Mouse (Mus musculus): ENCODE measurements around the gene Dnmt3b. TPM values are rescaled to one million over a fixed set of nuclear protein-coding genes. Genes with fewer than 3 reads are reported as not detected.
A peak's percentile ranks its signal among the peaks of the same experiment; 100 is the strongest.

Dnmt3b gene
- 6.6 and 7.4 TPM in 2 replicates for polyA plus RNA-seq (2016; fragmentation: Nextera tagmentation; extraction: Ambion mirVana)

- peak; percentile 75 for ATAC-seq (ENCODE audit: low FRiP score, low read depth)
- under 1% methylated on average over 88 of the region's 93 CpGs for WGBS
- Histone ChIP-seq H3K4me1 (peaks cover 17% of the 10 kb centered on the region), H3K9me3 (no peaks in the 10 kb centered on the region), H3K4me2 (replicated peaks) (peak within 1 kb of the TSS; percentile 85), H3K27ac (0 out of 2 replicates have a peak within 1 kb of the TSS, but pooled peaks have one; percentile 12), H3K27me3 (replicated peaks) (peaks cover 14% of the 10 kb centered on the region), H3K4me3 (peak within 1 kb of the TSS; percentile 82), H3K9ac (peak within 1 kb of the TSS; percentile 89), H3K36me3 (no peaks in the 10 kb centered on the region)
These were observed at the start of gene Dnmt3b for GRCm38 (mm10) chr2:153649298-153650013. Gene Dnmt3b (plus strand): TSS chr2:153649450.

DNA sequence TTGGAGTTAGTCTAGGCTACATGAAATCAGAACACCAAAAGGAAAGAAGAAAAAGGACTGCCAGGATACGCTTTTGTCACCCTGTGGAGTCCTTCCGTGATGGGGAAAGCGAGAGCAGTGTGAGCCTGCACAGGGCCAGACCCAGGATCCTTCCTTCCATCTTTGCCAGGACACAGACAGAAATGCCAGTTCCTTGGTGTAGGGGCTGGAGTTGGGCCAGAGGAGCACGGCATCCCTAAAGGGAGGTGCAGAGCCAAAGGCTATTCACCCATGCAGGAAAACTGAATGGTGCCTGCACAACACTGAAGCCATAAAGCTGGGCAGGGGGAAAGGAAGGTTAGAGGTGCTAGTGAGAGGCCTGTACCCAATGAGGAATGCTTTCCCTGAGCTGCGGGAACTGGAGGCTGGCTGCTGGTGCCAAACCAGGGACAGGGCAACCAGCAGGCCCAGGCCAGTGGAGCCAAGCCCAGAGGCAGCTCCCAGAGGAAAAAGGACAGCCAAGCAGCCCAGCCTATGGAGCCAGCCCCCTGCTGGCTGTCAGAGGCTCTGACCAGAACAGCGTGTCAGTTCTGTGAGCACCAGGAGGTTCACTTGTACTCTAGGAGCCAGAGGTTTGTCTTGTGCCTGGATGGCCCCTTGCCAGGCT is 49.1 kb upstream of the Dnmt3b start:
- ATAC-seq (ENCODE audit: low FRiP score, low read depth): peak; percentile 52; the same call in 1 of the 2 replicates
- Histone ChIP-seq H3K4me1 (peaks cover 18% of the 10 kb centered on the region), H3K27ac (no peak overlapping the region), H3K4me3 (no peak overlapping the region), H3K9ac (no peak overlapping the region), H3K4me2 (replicated peaks) (no peak overlapping the region), H3K27me3 (replicated peaks) (no peaks in the 10 kb centered on the region), H3K36me3 (no peaks in the 10 kb centered on the region), H3K9me3 (no peaks in the 10 kb centered on the region)
- 55% methylated on average over 6 of the region's 6 CpGs for WGBS

GRCm38 (mm10) chr2:153600667-153601648 is 48.3 kb upstream of the Dnmt3b start:
- Histone ChIP-seq H3K4me1 (peaks cover 18% of the 10 kb centered on the region), H3K4me3 (no peak overlapping the region), H3K9me3 (no peaks in the 10 kb centered on the region), H3K27me3 (replicated peaks) (no peaks in the 10 kb centered on the region), H3K36me3 (no peaks in the 10 kb centered on the region), H3K9ac (no peak overlapping the region), H3K27ac (no peak overlapping the region), H3K4me2 (replicated peaks) (no peak overlapping the region)
- peak; percentile 31; the same call in 1 of the 2 replicates for ATAC-seq (ENCODE audit: low FRiP score, low read depth)
- 52% methylated on average over 16 of the region's 16 CpGs for WGBS

DNA sequence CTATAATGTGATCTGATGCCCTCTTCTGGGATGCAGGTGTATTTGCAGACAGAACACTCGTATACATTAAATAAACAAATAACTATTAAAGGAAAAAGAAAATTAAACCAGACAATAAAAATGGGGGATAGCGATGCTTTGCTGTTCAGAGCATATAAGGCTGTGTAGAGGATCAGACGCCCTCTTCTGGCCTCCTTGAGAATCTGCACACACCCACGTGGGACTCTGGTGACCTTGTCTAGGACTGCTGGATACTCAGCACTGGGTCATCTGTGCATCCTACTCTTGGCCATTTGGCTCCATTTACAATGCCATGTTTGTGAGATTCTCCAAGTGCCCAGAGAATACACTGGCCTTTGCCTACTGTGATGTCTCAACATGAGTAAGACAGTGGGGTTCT is 45.5 kb upstream of the Dnmt3b start:
- no peak overlapping the region for H3K4me2 ChIP-seq (replicated peaks)
- no peaks in the 10 kb centered on the region for H3K9me3 ChIP-seq
- H3K36me3 ChIP-seq: no peaks in the 10 kb centered on the region
- ATAC-seq (ENCODE audit: low FRiP score, low read depth): no peak
- H3K4me1 ChIP-seq: peaks cover 12% of the 10 kb centered on the region; the same call in 1 of the 2 replicates
- H3K4me3 ChIP-seq: no peak overlapping the region
- WGBS: 41% methylated on average over 4 of the region's 4 CpGs
- no peak overlapping the region for H3K27ac ChIP-seq
- no peaks in the 10 kb centered on the region for H3K27me3 ChIP-seq (replicated peaks)
- no peak overlapping the region for H3K9ac ChIP-seq

DNA sequence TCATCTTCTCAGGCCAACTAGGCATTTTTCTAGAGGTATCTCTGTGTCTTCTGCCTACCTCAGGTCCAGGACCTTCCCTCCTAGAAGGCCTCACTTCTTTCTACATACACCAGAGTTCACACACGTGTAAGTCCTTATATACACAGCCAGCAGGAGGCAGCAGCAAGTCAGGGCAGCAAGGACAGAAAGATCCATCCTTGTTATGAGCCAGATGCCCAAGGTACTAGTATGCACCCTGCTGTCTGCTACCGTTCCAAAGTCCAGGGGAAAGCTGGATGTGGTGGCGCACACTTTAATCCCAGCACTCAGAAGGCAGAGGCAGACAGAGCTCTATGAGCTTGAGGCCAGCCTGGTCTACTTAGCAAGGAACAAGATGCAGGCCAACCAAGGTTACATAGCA is 42.8 kb upstream of the Dnmt3b start:
- Histone ChIP-seq H3K27ac (no peak overlapping the region), H3K4me2 (replicated peaks) (no peak overlapping the region), H3K36me3 (no peaks in the 10 kb centered on the region), H3K4me3 (no peak overlapping the region), H3K27me3 (replicated peaks) (no peaks in the 10 kb centered on the region), H3K9ac (no peak overlapping the region), H3K4me1 (peaks cover 7% of the 10 kb centered on the region), H3K9me3 (no peaks in the 10 kb centered on the region)
- 77% methylated on average over 3 of the region's 3 CpGs for WGBS
- no peak for ATAC-seq (ENCODE audit: low FRiP score, low read depth)

DNA sequence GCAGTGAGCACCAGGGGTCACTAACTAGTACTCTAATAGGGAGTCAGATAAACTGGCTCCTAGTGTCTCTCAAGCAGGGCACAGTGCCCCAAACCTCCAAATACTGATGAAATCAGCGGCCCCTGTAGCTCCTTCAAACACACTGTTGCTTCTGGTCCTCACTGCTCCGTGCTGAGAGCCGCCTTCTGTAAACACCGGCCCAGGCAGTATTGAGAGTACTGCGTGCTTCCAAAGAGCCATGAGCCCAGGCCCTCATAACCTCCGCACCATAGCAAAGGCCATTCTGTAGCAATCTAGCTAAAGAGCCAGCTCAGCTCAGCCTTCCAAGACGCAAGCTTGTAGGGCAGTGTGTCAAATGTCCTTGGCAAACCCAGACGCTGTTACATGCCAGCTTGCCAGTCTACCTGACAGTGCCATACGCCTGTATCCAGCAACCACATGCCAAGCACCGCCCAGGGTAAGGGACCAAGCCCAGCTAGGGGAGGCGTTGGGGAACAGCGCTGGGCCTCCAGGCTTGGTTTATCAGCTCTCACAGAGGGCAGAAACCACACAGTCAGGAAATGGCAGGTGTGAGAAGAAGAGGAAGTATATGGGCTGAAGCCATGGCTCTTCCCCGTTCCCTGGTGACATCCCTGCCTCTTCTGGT is 41.3 kb upstream of the Dnmt3b start:
- peaks cover 7% of the 10 kb centered on the region for H3K4me1 ChIP-seq
- no peak overlapping the region for H3K4me3 ChIP-seq
- no peaks in the 10 kb centered on the region for H3K9me3 ChIP-seq
- no peaks in the 10 kb centered on the region for H3K36me3 ChIP-seq
- 89% methylated on average over 13 of the region's 13 CpGs for WGBS
- H3K4me2 ChIP-seq (replicated peaks): no peak overlapping the region
- no peak overlapping the region for H3K27ac ChIP-seq
- ATAC-seq (ENCODE audit: low FRiP score, low read depth): no peak
- H3K9ac ChIP-seq: no peak overlapping the region
- H3K27me3 ChIP-seq (replicated peaks): no peaks in the 10 kb centered on the region

- no peak overlapping the region for H3K27ac ChIP-seq
- no peaks in the 10 kb centered on the region for H3K36me3 ChIP-seq
- H3K9me3 ChIP-seq: no peaks in the 10 kb centered on the region
- no peak for ATAC-seq (ENCODE audit: low FRiP score, low read depth)
- no peak overlapping the region for H3K4me2 ChIP-seq (replicated peaks)
- H3K9ac ChIP-seq: no peak overlapping the region
- peaks cover 7% of the 10 kb centered on the region for H3K4me1 ChIP-seq
- no peak overlapping the region for H3K4me3 ChIP-seq
- 73% methylated on average over 8 of the region's 8 CpGs for WGBS
- H3K27me3 ChIP-seq (replicated peaks): no peaks in the 10 kb centered on the region
These were observed 40.2 kb upstream of the Dnmt3b start for GRCm38 (mm10) chr2:153609058-153609457.

GRCm38 (mm10) chr2:153609548-153609947 is 39.7 kb upstream of the Dnmt3b start:
- Histone ChIP-seq H3K36me3 (no peaks in the 10 kb centered on the region), H3K9me3 (no peaks in the 10 kb centered on the region), H3K4me1 (peaks cover 7% of the 10 kb centered on the region), H3K9ac (no peak overlapping the region), H3K4me3 (no peak overlapping the region), H3K27ac (no peak overlapping the region), H3K27me3 (replicated peaks) (no peaks in the 10 kb centered on the region), H3K4me2 (replicated peaks) (no peak overlapping the region; the same call in 1 of the 2 replicates)
- 6% methylated on average over 9 of the region's 9 CpGs for WGBS
- ATAC-seq (ENCODE audit: low FRiP score, low read depth): peak; percentile 65

DNA sequence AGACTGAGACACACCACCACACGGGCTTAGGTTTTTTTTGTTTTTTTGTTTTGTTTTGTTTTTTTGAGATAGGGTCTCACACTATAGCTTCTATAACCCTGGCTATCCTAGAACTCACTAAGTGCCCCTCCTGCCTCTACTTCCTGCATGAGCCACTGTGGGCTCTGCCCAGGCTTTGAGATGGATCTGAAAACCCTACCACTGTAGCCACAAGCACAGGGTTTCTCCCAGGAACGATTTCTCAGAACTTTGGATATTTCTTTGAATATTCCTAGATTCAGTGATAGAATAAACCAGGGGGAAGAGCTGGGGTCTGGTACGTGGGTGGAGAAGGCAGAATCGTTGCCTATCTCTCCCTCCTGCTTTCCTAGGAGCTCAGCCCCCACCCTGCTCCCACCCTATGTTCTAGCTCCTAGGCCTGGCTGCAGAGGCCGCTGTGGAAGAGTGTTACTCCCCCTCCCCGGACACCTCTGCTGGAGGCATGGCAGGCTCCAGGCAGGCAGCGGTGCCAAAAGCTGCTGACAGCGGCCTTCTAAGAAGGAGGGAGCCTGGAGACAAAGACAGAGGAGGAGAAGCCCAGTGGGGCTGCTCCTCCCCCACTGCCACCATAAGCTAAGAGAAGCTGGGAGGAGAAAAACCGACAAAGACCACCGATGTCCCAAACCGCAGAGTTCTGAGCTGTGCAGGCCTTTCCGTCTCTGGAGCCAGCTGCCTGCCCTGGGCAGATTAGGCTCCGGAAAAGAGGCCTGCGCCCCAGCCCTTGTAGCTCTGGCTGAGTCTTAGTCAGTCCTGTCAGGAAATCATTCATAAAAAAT is 38.6 kb upstream of the Dnmt3b start:
- peak overlapping the region; percentile 21 for H3K4me2 ChIP-seq (replicated peaks)
- peaks cover 7% of the 10 kb centered on the region for H3K4me1 ChIP-seq
- H3K36me3 ChIP-seq: 0 out of 2 replicates have a peak, but pooled peaks cover 5% of the 10 kb centered on the region
- no peaks in the 10 kb centered on the region for H3K27me3 ChIP-seq (replicated peaks)
- peak overlapping the region; percentile 42; the same call in 1 of the 2 replicates for H3K27ac ChIP-seq
- no peaks in the 10 kb centered on the region for H3K9me3 ChIP-seq
- WGBS: 19% methylated on average over 14 of the region's 14 CpGs
- H3K4me3 ChIP-seq: no peak overlapping the region
- peak overlapping the region; percentile 44 for H3K9ac ChIP-seq
- ATAC-seq (ENCODE audit: low FRiP score, low read depth): 0 out of 2 replicates have a peak, but pooled peaks have one; percentile 15

DNA sequence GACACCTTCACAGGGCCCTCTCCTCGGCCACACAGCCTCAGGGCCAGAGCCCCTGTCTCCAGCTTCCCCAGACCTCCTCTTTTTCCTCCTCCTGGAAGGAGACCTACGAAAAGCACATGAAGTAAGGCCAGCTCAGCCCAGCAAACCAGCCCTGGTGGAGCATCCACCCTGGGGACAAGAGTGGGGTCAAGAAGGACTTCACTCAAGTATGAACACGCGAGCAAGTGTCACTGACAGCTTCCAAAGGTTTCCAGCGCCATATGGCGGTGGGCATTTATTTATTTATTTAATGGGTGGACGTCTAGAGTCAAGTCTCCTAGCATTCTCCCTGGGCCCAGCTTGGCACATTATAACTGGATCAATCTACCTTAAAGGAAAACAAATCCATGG is 38.0 kb upstream of the Dnmt3b start:
- H3K9ac ChIP-seq: peak overlapping the region; percentile 44; the same call in 1 of the 2 replicates
- peaks cover 7% of the 10 kb centered on the region for H3K4me1 ChIP-seq
- H3K36me3 ChIP-seq: 0 out of 2 replicates have a peak, but pooled peaks cover 5% of the 10 kb centered on the region
- no peaks in the 10 kb centered on the region for H3K27me3 ChIP-seq (replicated peaks)
- no peaks in the 10 kb centered on the region for H3K9me3 ChIP-seq
- no peak overlapping the region for H3K4me3 ChIP-seq
- H3K4me2 ChIP-seq (replicated peaks): peak overlapping the region; percentile 21
- no peak for ATAC-seq (ENCODE audit: low FRiP score, low read depth)
- no peak overlapping the region; the same call in 1 of the 2 replicates for H3K27ac ChIP-seq
- 68% methylated on average over 7 of the region's 7 CpGs for WGBS

DNA sequence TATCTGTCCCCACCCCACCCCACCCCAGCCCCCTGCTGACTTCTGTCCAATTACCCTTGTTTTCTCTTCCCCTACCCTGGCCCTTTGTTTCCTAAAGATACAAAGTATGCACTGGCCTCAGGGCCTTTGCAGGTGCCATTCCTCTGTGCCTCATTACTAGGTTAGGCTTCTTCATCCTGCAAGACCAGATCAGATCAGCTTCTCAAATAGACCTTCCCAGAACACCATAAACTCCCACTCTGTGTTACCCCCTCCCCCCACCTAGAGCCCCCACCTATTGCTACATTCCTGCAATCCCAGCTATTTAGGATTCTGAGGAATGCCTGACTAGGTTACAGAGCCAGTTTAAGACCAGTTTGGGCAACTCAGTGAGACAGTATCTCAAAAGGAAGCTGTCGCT is 37.5 kb upstream of the Dnmt3b start:
- 0 out of 2 replicates have a peak, but pooled peaks cover 5% of the 10 kb centered on the region for H3K36me3 ChIP-seq
- H3K27ac ChIP-seq: no peak overlapping the region
- no peaks in the 10 kb centered on the region for H3K9me3 ChIP-seq
- no peaks in the 10 kb centered on the region for H3K27me3 ChIP-seq (replicated peaks)
- 95% methylated on average over 1 of the region's 1 CpGs for WGBS
- peaks cover 7% of the 10 kb centered on the region for H3K4me1 ChIP-seq
- H3K4me3 ChIP-seq: no peak overlapping the region
- no peak overlapping the region for H3K9ac ChIP-seq
- no peak for ATAC-seq (ENCODE audit: low FRiP score, low read depth)
- H3K4me2 ChIP-seq (replicated peaks): no peak overlapping the region
